ENCODE assay signal across 8 mouse cellular contexts in the genomic region with DNA sequence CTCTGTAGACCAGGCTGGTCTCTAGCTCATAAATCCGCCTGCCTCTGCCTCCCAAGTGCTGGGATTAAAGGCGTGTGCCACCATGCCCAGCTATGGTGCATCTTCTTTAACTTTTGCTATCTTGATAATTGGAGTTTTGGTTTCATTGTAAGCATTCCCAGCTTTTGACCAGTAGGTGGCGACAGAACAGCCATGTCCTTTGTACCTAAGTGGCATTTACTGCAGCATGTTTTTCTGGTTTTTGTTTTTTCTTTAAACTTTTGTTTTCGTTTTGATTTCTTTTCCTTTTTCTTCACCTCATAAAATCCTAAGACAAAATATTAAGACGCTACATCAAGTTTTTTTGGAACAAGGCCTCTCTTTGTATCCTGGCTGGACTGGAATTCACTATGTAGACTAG.
DNase-seq lines count a peak whose midpoint lies in the region; ATAC-seq and TF ChIP-seq lines count a peak whose summit lies in the region.
"Had no signal": no experiment of that assay in that cellular context is flagged by ENCODE, and none has a peak within 500 bp of the region (broad histone marks: within the 10 kb centered on the region; RNA-seq: fewer than 3 reads in every experiment).

No protein-coding gene starts in this region.

- peaks cover 23% of the 10 kb centered on the region for H3K9me3 ChIP-seq in E14TG2a.4 (ENCODE audit: low read length)
- H3K9me3 ChIP-seq in midbrain, embryonic 13.5 days, result no peaks in the 10 kb centered on the region
- H3K9me3 ChIP-seq: liver, embryonic 15.5 days had no signal

- TF ChIP-seq CTCF in E14TG2a.4 (conservative IDR thresholded peaks at IDR 0.05; ENCODE audit: low read length), result peak; percentile 69

- 24% methylated on average over 5 of the region's 5 CpGs for WGBS in midbrain, embryonic 13.5 days

- no peak overlapping the region for H3K9ac ChIP-seq in midbrain, embryonic 13.5 days (replicated peaks)
- H3K9ac ChIP-seq: liver, embryonic 15.5 days had no signal

- no peak overlapping the region for H3K27ac ChIP-seq in midbrain, embryonic 13.5 days
- H3K27ac ChIP-seq: liver, embryonic 15.5 days had no signal

- ATAC-seq in midbrain, embryonic 13.5 days, result peak; percentile 4; the same call in 1 of the 2 replicates

- peak; percentile 37 for DNase-seq in layer of hippocampus, adult 11-12 months (ENCODE audit: low spot score)
- DNase-seq in layer of hippocampus, postnatal 36 days, result no peak
- peak; percentile 80 for DNase-seq in brain, adult 2 months (ENCODE audit: low read depth, low spot score)
- peak; percentile 31 for DNase-seq in hindlimb bud, embryonic 11.5 days (ENCODE audit: extremely low spot score, low read depth, low spot score)
- DNase-seq in neural tube, embryonic 10.5 days (ENCODE audit: extremely low spot score, low spot score), result no peak

- no peaks in the 10 kb centered on the region for H3K4me1 ChIP-seq in E14TG2a.4 (replicated peaks; ENCODE audit: low read depth, low read length)
- H3K4me1 ChIP-seq in midbrain, embryonic 13.5 days (replicated peaks), result peaks cover 4% of the 10 kb centered on the region; the same call in 1 of the 2 replicates
- H3K4me1 ChIP-seq: liver, embryonic 15.5 days had no signal

- no peaks in the 10 kb centered on the region for H3K27me3 ChIP-seq in E14TG2a.4 (ENCODE audit: insufficient read depth, low read length)
- no peaks in the 10 kb centered on the region for H3K27me3 ChIP-seq in midbrain, embryonic 13.5 days
- H3K27me3 ChIP-seq: liver, embryonic 15.5 days had no signal

- H3K4me3 ChIP-seq in E14TG2a.4 (replicated peaks; ENCODE audit: low read length), result no peak overlapping the region
- no peak overlapping the region for H3K4me3 ChIP-seq in midbrain, embryonic 13.5 days (replicated peaks)
- H3K4me3 ChIP-seq: liver, embryonic 15.5 days had no signal

- no peaks in the 10 kb centered on the region for H3K36me3 ChIP-seq in E14TG2a.4 (ENCODE audit: insufficient read depth, low read length)
- H3K36me3 ChIP-seq in midbrain, embryonic 13.5 days, result no peaks in the 10 kb centered on the region
- H3K36me3 ChIP-seq: liver, embryonic 15.5 days had no signal

- H3K4me2 ChIP-seq in midbrain, embryonic 13.5 days (replicated peaks), result no peak overlapping the region
- H3K4me2 ChIP-seq: liver, embryonic 15.5 days had no signal

Comparison
In these comparisons a context has a peak if more than half of its experiments do, and no peak if none do; other contexts are left out.
1. DNase-seq: peak in layer of hippocampus, adult 11-12 months (single experiment), brain, adult 2 months (single experiment) and hindlimb bud, embryonic 11.5 days (single experiment); none in layer of hippocampus, postnatal 36 days (0 of 2) and neural tube, embryonic 10.5 days (single experiment).